Mouse (Mus musculus) liver, embryonic 14.5 days (tissue): ENCODE measurements around the gene Khdrbs2.

Source experiments
- CTCF ChIP-seq: IDR thresholded peaks from 2 replicates; pipeline ENCODE4 v1.5.1; 2016; ENCODE audit warnings: antibody characterized with exemption, low read depth, control low read depth
- EP300 ChIP-seq: IDR thresholded peaks from 2 replicates; pipeline ENCODE4 v1.6.1; 2016; ENCODE audit warnings: antibody characterized with exemption, low read depth

GRCm38 (mm10) chr1:32701267-32701666 is 528.8 kb downstream of the Khdrbs2 start:
- TF ChIP-seq CTCF (no peak), EP300 (no peak)
